Mouse (Mus musculus): ENCODE measurements around the gene Irgc1. TPM values are rescaled to one million over a fixed set of nuclear protein-coding genes. Genes with fewer than 3 reads are reported as not detected.

Gene Irgc1
- total and polyA plus RNA-seq, 2 experiments from 2014 or later = not detected

DNA sequence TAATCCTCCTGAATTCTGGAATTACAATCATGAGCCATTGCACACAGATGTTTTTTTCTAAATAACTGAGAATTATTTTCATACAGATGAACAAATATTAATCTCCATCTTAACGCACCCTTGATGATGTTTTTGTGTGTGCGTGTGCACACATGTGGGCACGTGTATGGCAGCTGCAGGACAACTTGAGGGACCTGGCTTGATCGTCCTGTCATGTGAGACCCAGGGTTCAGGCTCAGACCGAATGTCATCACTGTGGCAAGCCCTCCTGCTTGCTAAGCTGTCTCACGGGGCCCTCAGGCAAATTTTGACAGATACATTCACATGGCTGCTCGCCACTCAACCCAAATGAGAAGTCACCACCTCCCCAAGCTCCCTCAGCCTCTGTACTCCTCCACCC lies 61.6 kb downstream of the Irgc1 start:
- Histone ChIP-seq H3K9ac (replicated peaks; ENCODE audit: low read length, poor library complexity, severe bottlenecking) (no peak overlapping the region), H3K4me3 (ENCODE audit: low read depth, low read length) (no peak overlapping the region), H3K9me3 (ENCODE audit: low read length) (no peaks in the 10 kb centered on the region), H3K4me2 (ENCODE audit: low read depth, low read length, poor library complexity, severe bottlenecking) (no peak overlapping the region), H3K4me1 (ENCODE audit: insufficient read depth, low read length) (no peaks in the 10 kb centered on the region), H3K36me3 (ENCODE audit: insufficient read depth, low read length) (no peaks in the 10 kb centered on the region), H3K27ac (ENCODE audit: low read depth, low read length) (no peak overlapping the region), H3K27me3 (ENCODE audit: insufficient read depth, low read length) (no peaks in the 10 kb centered on the region)
- TF ChIP-seq CTCF (IDR thresholded peaks at IDR 0.05) = no peak
- WGBS = 72% methylated on average over 7 of the region's 7 CpGs
- no peak for ATAC-seq (ENCODE audit: low FRiP score)
- DNase-seq (ENCODE audit: low spot score) = no peak

GRCm38 (mm10) chr7:24389516-24390187 lies 62.4 kb downstream of the Irgc1 start:
- H3K4me1 ChIP-seq (ENCODE audit: insufficient read depth, low read length) = no peaks in the 10 kb centered on the region
- no peaks in the 10 kb centered on the region for H3K27me3 ChIP-seq (ENCODE audit: insufficient read depth, low read length)
- DNase-seq (ENCODE audit: low spot score) (no peak), ATAC-seq (ENCODE audit: low FRiP score) (no peak)
- H3K9me3 ChIP-seq (ENCODE audit: low read length) = no peaks in the 10 kb centered on the region
- H3K9ac ChIP-seq (replicated peaks; ENCODE audit: low read length, poor library complexity, severe bottlenecking) = no peak overlapping the region
- no peak overlapping the region for H3K27ac ChIP-seq (ENCODE audit: low read depth, low read length)
- H3K4me3 ChIP-seq (ENCODE audit: low read depth, low read length) = no peak overlapping the region
- 68% methylated on average over 13 of the region's 13 CpGs for WGBS
- no peaks in the 10 kb centered on the region for H3K36me3 ChIP-seq (ENCODE audit: insufficient read depth, low read length)
- no peak for TF ChIP-seq CTCF (IDR thresholded peaks at IDR 0.05)
- no peak overlapping the region for H3K4me2 ChIP-seq (ENCODE audit: low read depth, low read length, poor library complexity, severe bottlenecking)

DNA sequence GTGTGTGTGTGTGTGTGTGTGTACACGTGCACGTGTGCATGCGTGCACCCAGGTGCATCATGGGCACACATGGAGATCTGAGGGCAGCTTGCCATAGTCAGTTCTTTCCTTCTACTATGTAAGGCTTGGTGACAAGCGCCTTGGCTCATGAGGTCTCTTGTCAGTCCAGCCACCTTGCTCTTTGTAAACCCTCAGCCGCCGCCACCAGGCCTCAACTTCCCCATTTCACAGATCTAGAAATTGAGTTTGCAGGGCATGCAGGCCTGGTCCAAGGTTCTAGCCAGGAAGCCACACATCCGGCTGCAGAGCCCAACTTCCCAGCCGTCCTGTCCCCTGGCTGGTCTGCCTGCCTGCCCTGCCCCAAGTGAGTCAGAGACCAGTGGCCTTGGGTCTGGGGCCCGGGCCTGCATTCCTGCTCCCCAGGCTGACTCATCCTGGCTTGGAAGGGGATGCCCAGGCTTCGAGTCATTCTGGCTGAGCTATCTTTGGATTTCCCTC lies 65.0 kb downstream of the Irgc1 start:
- Histone ChIP-seq H3K4me2 (ENCODE audit: low read depth, low read length, poor library complexity, severe bottlenecking) (no peak overlapping the region), H3K27me3 (ENCODE audit: insufficient read depth, low read length) (no peaks in the 10 kb centered on the region), H3K27ac (ENCODE audit: low read depth, low read length) (no peak overlapping the region), H3K36me3 (ENCODE audit: insufficient read depth, low read length) (no peaks in the 10 kb centered on the region), H3K9ac (replicated peaks; ENCODE audit: low read length, poor library complexity, severe bottlenecking) (no peak overlapping the region), H3K4me1 (ENCODE audit: insufficient read depth, low read length) (no peaks in the 10 kb centered on the region), H3K9me3 (ENCODE audit: low read length) (no peaks in the 10 kb centered on the region), H3K4me3 (ENCODE audit: low read depth, low read length) (no peak overlapping the region)
- TF ChIP-seq CTCF (IDR thresholded peaks at IDR 0.05) = no peak
- WGBS = 84% methylated on average over 10 of the region's 10 CpGs
- no peak for DNase-seq (ENCODE audit: low spot score)
- no peak for ATAC-seq (ENCODE audit: low FRiP score)

GRCm38 (mm10) chr7:24384827-24385226 lies 67.3 kb downstream of the Irgc1 start:
- Histone ChIP-seq H3K27ac (ENCODE audit: low read depth, low read length) (no peak overlapping the region), H3K4me3 (ENCODE audit: low read depth, low read length) (no peak overlapping the region), H3K9ac (replicated peaks; ENCODE audit: low read length, poor library complexity, severe bottlenecking) (no peak overlapping the region), H3K36me3 (ENCODE audit: insufficient read depth, low read length) (no peaks in the 10 kb centered on the region), H3K27me3 (ENCODE audit: insufficient read depth, low read length) (no peaks in the 10 kb centered on the region), H3K4me2 (ENCODE audit: low read depth, low read length, poor library complexity, severe bottlenecking) (peak overlapping the region; percentile 10), H3K4me1 (ENCODE audit: insufficient read depth, low read length) (no peaks in the 10 kb centered on the region), H3K9me3 (ENCODE audit: low read length) (no peaks in the 10 kb centered on the region)
- WGBS = 10% methylated on average over 11 of the region's 11 CpGs
- peak; percentile 85 for TF ChIP-seq CTCF (IDR thresholded peaks at IDR 0.05)
- ATAC-seq (ENCODE audit: low FRiP score) (peak; percentile 32; the same call in 1 of the 2 replicates), DNase-seq (ENCODE audit: low spot score) (peak; percentile 64)

DNA sequence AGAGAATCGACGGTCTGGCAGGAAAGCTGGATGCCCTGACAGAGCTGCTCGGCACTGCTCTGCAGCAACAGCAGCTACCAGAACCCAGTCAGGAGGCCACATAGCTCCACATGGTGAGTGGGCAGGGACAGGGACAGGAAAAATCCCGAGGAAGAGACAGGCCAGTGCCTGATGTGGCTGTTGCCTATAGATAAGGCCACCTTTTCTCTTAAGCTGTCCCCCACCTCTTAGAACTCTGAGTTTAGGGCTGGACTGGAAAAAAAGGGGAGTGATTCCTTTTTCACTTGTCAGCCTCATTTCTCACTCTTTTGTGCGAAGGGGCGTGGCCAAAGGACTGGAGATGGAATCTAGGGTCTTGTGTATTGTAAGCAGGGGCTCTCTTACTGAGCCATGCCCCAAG lies 68.0 kb downstream of the Irgc1 start:
- no peak overlapping the region for H3K4me3 ChIP-seq (ENCODE audit: low read depth, low read length)
- no peak for ATAC-seq (ENCODE audit: low FRiP score)
- no peak for DNase-seq (ENCODE audit: low spot score)
- no peaks in the 10 kb centered on the region for H3K36me3 ChIP-seq (ENCODE audit: insufficient read depth, low read length)
- WGBS = 63% methylated on average over 6 of the region's 6 CpGs
- no peak for TF ChIP-seq CTCF (IDR thresholded peaks at IDR 0.05)
- H3K4me1 ChIP-seq (ENCODE audit: insufficient read depth, low read length) = no peaks in the 10 kb centered on the region
- H3K4me2 ChIP-seq (ENCODE audit: low read depth, low read length, poor library complexity, severe bottlenecking) = no peak overlapping the region
- no peaks in the 10 kb centered on the region for H3K9me3 ChIP-seq (ENCODE audit: low read length)
- no peak overlapping the region for H3K9ac ChIP-seq (replicated peaks; ENCODE audit: low read length, poor library complexity, severe bottlenecking)
- no peaks in the 10 kb centered on the region for H3K27me3 ChIP-seq (ENCODE audit: insufficient read depth, low read length)
- no peak overlapping the region for H3K27ac ChIP-seq (ENCODE audit: low read depth, low read length)

- no peak overlapping the region for H3K9ac ChIP-seq (replicated peaks; ENCODE audit: low read length, poor library complexity, severe bottlenecking)
- H3K27ac ChIP-seq (ENCODE audit: low read depth, low read length) = no peak overlapping the region
- H3K9me3 ChIP-seq (ENCODE audit: low read length) = no peaks in the 10 kb centered on the region
- 84% methylated on average over 16 of the region's 16 CpGs for WGBS
- no peak for TF ChIP-seq CTCF (IDR thresholded peaks at IDR 0.05)
- no peaks in the 10 kb centered on the region for H3K4me1 ChIP-seq (ENCODE audit: insufficient read depth, low read length)
- H3K4me2 ChIP-seq (ENCODE audit: low read depth, low read length, poor library complexity, severe bottlenecking) = no peak overlapping the region
- ATAC-seq (ENCODE audit: low FRiP score) (no peak), DNase-seq (ENCODE audit: low spot score) (no peak)
- H3K27me3 ChIP-seq (ENCODE audit: insufficient read depth, low read length) = no peaks in the 10 kb centered on the region
- no peak overlapping the region for H3K4me3 ChIP-seq (ENCODE audit: low read depth, low read length)
- H3K36me3 ChIP-seq (ENCODE audit: insufficient read depth, low read length) = no peaks in the 10 kb centered on the region
Measured at GRCm38 (mm10) chr7:24382730-24383372, 69.2 kb downstream of the Irgc1 start.

Other genes starting within 250 kb of the Irgc1 start
- gene Zfp111, start 240.9 kb downstream of the Irgc1 start, total RNA-seq (2014; rRNA removed) = 6.2 and 6.7 TPM in 2 replicates
- 2.5 and 2.6 TPM in 2 replicates for gene Zfp111, start 240.9 kb downstream of the Irgc1 start, polyA plus RNA-seq (2015; fragmentation: Nextera tagmentation; extraction: Ambion mirVana)
- gene Zfp109, start 214.7 kb downstream of the Irgc1 start, total RNA-seq (2014; rRNA removed) = 5.4 and 5.5 TPM in 2 replicates
- gene Zfp109, start 214.7 kb downstream of the Irgc1 start, polyA plus RNA-seq (2015; fragmentation: Nextera tagmentation; extraction: Ambion mirVana) = 2.5 TPM in 2 replicates
- gene Zfp108, start 197.5 kb downstream of the Irgc1 start, total RNA-seq (2014; rRNA removed) = 5.5 and 7.4 TPM in 2 replicates
- 3.4 and 3.7 TPM in 2 replicates for gene Zfp108, start 197.5 kb downstream of the Irgc1 start, polyA plus RNA-seq (2015; fragmentation: Nextera tagmentation; extraction: Ambion mirVana)
- 7.4 and 11.1 TPM in 2 replicates for gene Zfp93, start 181.9 kb downstream of the Irgc1 start, total RNA-seq (2014; rRNA removed)
- 2.2 and 2.7 TPM in 2 replicates for gene Zfp93, start 181.9 kb downstream of the Irgc1 start, polyA plus RNA-seq (2015; fragmentation: Nextera tagmentation; extraction: Ambion mirVana)
- gene Zfp61, start 151.1 kb downstream of the Irgc1 start, total RNA-seq (2014; rRNA removed) = 18.3 and 30.9 TPM in 2 replicates
- gene Zfp61, start 151.1 kb downstream of the Irgc1 start, polyA plus RNA-seq (2015; fragmentation: Nextera tagmentation; extraction: Ambion mirVana) = 30.3 and 32.4 TPM in 2 replicates
- gene Zfp94, start 135.6 kb downstream of the Irgc1 start, total RNA-seq (2014; rRNA removed) = 13.3 and 25.0 TPM in 2 replicates
- gene Zfp94, start 135.6 kb downstream of the Irgc1 start, polyA plus RNA-seq (2015; fragmentation: Nextera tagmentation; extraction: Ambion mirVana) = 17.4 and 22.9 TPM in 2 replicates
- gene Tescl, start 118.4 kb downstream of the Irgc1 start, total RNA-seq (2014; rRNA removed) = not detected in 2 replicates
- 0.19 TPM in 1 of 2 replicates, not detected in the other for gene Tescl, start 118.4 kb downstream of the Irgc1 start, polyA plus RNA-seq (2015; fragmentation: Nextera tagmentation; extraction: Ambion mirVana)
- 0.44 TPM in 1 of 2 replicates, not detected in the other for gene Lypd5, start 103.1 kb downstream of the Irgc1 start, total RNA-seq (2014; rRNA removed)
- gene Lypd5, start 103.1 kb downstream of the Irgc1 start, polyA plus RNA-seq (2015; fragmentation: Nextera tagmentation; extraction: Ambion mirVana) = not detected in 2 replicates
- 0.27 and 2.5 TPM in 2 replicates for gene Kcnn4, start 82.0 kb downstream of the Irgc1 start, total RNA-seq (2014; rRNA removed)
- gene Kcnn4, start 82.0 kb downstream of the Irgc1 start, polyA plus RNA-seq (2015; fragmentation: Nextera tagmentation; extraction: Ambion mirVana) = 0.81 and 1.1 TPM in 2 replicates
- 34.2 and 50.0 TPM in 2 replicates for gene Smg9, start 52.7 kb downstream of the Irgc1 start, total RNA-seq (2014; rRNA removed)
- 28.7 and 30.1 TPM in 2 replicates for gene Smg9, start 52.7 kb downstream of the Irgc1 start, polyA plus RNA-seq (2015; fragmentation: Nextera tagmentation; extraction: Ambion mirVana)
- 1.4 and 3.7 TPM in 2 replicates for gene Plaur, start 10.2 kb upstream of the Irgc1 start, total RNA-seq (2014; rRNA removed)
- gene Plaur, start 10.2 kb upstream of the Irgc1 start, polyA plus RNA-seq (2015; fragmentation: Nextera tagmentation; extraction: Ambion mirVana) = 0.93 and 1.1 TPM in 2 replicates
- 342 and 354 TPM in 2 replicates for gene Cadm4, start 29.7 kb upstream of the Irgc1 start, total RNA-seq (2014; rRNA removed)
- gene Cadm4, start 29.7 kb upstream of the Irgc1 start, polyA plus RNA-seq (2015; fragmentation: Nextera tagmentation; extraction: Ambion mirVana) = 82.0 and 88.1 TPM in 2 replicates
- 209 and 214 TPM in 2 replicates for gene Zfp428, start 54.7 kb upstream of the Irgc1 start, total RNA-seq (2014; rRNA removed)
- gene Zfp428, start 54.7 kb upstream of the Irgc1 start, polyA plus RNA-seq (2015; fragmentation: Nextera tagmentation; extraction: Ambion mirVana) = 297 and 314 TPM in 2 replicates
- not detected in 2 replicates for gene AC161166.1, start 60.2 kb upstream of the Irgc1 start, total RNA-seq (2014; rRNA removed)
- 0.47 and 0.78 TPM in 2 replicates for gene AC161166.1, start 60.2 kb upstream of the Irgc1 start, polyA plus RNA-seq (2015; fragmentation: Nextera tagmentation; extraction: Ambion mirVana)
- gene Irgq, start 78.4 kb upstream of the Irgc1 start, total RNA-seq (2014; rRNA removed) = 115 and 119 TPM in 2 replicates
- gene Irgq, start 78.4 kb upstream of the Irgc1 start, polyA plus RNA-seq (2015; fragmentation: Nextera tagmentation; extraction: Ambion mirVana) = 21.8 and 23.9 TPM in 2 replicates
- not detected in 2 replicates for gene Pinlyp, start 93.8 kb upstream of the Irgc1 start, total RNA-seq (2014; rRNA removed)
- gene Pinlyp, start 93.8 kb upstream of the Irgc1 start, polyA plus RNA-seq (2015; fragmentation: Nextera tagmentation; extraction: Ambion mirVana) = not detected in 2 replicates
- 44.6 and 51.8 TPM in 2 replicates for gene Xrcc1, start 94.0 kb upstream of the Irgc1 start, total RNA-seq (2014; rRNA removed)
- 41.9 and 43.3 TPM in 2 replicates for gene Xrcc1, start 94.0 kb upstream of the Irgc1 start, polyA plus RNA-seq (2015; fragmentation: Nextera tagmentation; extraction: Ambion mirVana)
- 32.2 and 33.4 TPM in 2 replicates for gene Ethe1, start 135.2 kb upstream of the Irgc1 start, total RNA-seq (2014; rRNA removed)
- 31.3 and 31.6 TPM in 2 replicates for gene Ethe1, start 135.2 kb upstream of the Irgc1 start, polyA plus RNA-seq (2015; fragmentation: Nextera tagmentation; extraction: Ambion mirVana)
- 2.3 and 3.2 TPM in 2 replicates for gene Zfp575, start 135.3 kb upstream of the Irgc1 start, total RNA-seq (2014; rRNA removed)
- 28.3 and 29.5 TPM in 2 replicates for gene Zfp575, start 135.3 kb upstream of the Irgc1 start, polyA plus RNA-seq (2015; fragmentation: Nextera tagmentation; extraction: Ambion mirVana)
- 0.11 and 0.14 TPM in 2 replicates for gene Phldb3, start 158.5 kb upstream of the Irgc1 start, total RNA-seq (2014; rRNA removed)
- gene Phldb3, start 158.5 kb upstream of the Irgc1 start, polyA plus RNA-seq (2015; fragmentation: Nextera tagmentation; extraction: Ambion mirVana) = not detected in 2 replicates
- 0.99 and 1.5 TPM in 2 replicates for gene Lypd3, start 184.3 kb upstream of the Irgc1 start, total RNA-seq (2014; rRNA removed)
- gene Lypd3, start 184.3 kb upstream of the Irgc1 start, polyA plus RNA-seq (2015; fragmentation: Nextera tagmentation; extraction: Ambion mirVana) = 1.8 and 2.2 TPM in 2 replicates
- not detected in 2 replicates for gene Tex101, start 224.4 kb upstream of the Irgc1 start, total RNA-seq (2014; rRNA removed)
- gene Tex101, start 224.4 kb upstream of the Irgc1 start, polyA plus RNA-seq (2015; fragmentation: Nextera tagmentation; extraction: Ambion mirVana) = not detected in 2 replicates

Data from midbrain, postnatal 0 days (tissue).